Mouse (Mus musculus) layer of hippocampus, postnatal 14 days (tissue): ENCODE results near the gene Ptprk. TPM values are rescaled to one million over a fixed set of nuclear protein-coding genes. Genes with fewer than 3 reads are reported as not detected.

Experiments used
- DNase-seq, 2 experiments: peaks; one replicate each; pipeline ENCODE4 v3.0.0; 2021 to 2022; ENCODE audit warnings: low spot score in 2 of 2, mixed read lengths in 1 of 2
- long read RNA-seq, 2 experiments: library from polyadenylated mRNA; stranded (forward); transcript quantifications; one replicate each; pipeline ENCODE4 v2.0.0; 2021
- total RNA-seq, 2 experiments: library from RNA; stranded (reverse); gene quantifications; 2 replicates each; pipeline ENCODE4 v1.2.3; 2021

Gene Ptprk
- 10 to 100 TPM; 54.5 to 55.0 TPM for total RNA-seq
- long read RNA-seq, experiment 1, partial matches to known transcripts: 0 of 5 reads
- long read RNA-seq, experiment 1, other reads (novel, unspliced or antisense): 4 of 5 reads
- long read RNA-seq, experiment 2, full-length matches to known transcripts: 4 of 12 reads
- long read RNA-seq, experiment 2, partial matches to known transcripts: 5 of 12 reads
- long read RNA-seq, experiment 2, other reads (novel, unspliced or antisense): 3 of 12 reads

DNA sequence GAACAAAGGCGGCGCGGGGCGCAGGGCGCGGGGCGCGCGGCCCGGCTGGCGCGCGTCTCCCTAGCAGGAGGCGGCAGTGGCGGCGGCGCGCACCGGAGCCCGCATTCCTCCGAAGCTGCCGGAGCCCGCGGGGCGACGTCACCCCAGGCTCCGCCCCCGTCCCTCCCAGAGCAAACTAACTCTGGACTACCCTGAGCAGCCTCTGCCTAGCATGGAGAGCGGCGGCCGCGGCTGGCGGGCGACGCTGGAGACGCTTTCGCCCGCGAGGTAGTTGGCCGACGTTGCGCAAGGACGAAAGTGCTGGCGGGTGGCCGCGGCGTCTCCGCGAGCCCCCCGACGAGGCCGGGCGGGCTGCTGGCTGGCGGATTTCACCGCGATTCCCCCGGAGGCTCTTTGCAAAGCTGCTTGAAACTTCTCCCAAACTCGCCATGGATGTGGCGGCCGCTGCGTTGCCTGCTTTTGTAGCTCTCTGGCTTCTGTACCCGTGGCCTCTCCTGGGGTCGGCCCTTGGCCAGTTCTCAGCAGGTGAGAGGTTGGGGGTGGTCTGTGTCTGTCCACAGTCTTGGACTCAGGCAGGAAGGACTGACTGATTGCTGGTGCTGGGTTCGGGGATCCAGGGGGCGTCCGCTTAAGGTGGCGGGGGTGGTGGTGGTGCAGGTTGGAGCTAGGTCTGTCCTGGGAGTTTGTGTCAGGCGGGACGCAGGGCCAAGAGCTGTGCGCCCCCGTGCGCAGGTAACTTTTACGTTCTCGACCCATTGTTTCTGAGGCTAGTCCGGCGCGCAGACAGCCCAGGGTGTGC is at the start of gene Ptprk:
Gene Ptprk (plus strand): TSS at position 168 of the 799 bp plus-strand sequence.
- DNase-seq: peak; percentile 86 to 91

DNA sequence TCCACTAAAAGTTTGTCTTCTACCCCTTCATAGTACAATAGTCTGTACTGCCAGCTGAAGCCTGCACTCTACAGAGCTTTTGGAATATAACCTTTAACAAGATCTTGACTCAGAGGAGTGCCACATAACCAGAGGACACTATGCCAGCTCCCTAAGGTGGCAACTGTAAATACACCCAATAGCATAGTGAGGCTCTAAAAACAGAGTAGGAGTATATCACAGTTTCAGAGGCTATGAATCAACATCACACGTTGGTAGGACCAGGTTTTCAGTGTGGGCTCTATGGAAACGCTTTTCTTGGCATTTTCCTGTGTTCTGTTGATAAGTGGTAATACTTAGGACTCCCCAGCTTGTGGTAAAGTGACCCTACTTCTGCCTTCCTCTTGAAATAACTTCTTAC is 46.8 kb upstream of the Ptprk start:
- no peak for DNase-seq

DNA sequence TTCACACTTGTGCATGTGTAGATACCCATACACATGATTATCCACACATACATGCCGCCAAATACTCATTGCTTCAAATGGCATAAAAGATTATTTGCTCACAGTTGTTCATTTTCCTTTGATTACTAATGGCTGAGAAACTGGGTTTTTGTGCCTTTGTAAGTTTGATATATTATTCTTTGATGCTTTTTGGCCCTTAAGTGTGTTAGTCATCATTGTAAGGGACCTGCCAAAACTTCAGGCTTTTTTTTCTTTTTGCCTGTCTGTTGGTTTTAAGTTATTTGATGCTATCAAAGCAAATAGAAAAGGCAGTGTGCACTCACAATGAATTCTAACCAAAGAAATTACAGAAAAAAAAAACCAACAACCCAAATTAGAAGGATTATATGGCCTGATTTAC is 38.2 kb upstream of the Ptprk start:
- no peak for DNase-seq

DNA sequence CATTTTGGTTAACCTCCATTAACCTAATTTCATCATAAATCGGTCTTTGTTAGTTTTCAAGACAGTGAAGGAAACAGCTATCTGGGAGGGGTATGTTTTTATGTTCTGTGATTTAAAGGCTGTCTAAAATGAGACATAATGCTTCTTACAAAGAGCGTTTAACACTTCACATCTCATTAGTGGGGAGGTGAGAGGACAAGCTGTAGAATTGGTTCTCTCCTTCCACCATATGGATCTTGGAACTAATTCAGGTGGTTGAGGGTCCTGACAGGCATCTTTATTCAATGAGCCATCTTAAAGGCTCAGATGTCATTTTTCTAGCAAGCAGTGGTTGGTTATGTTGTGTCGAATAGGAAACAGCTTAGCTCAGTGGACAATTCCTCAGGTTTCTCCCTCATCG is 19.9 kb upstream of the Ptprk start:
- no peak for DNase-seq

DNA sequence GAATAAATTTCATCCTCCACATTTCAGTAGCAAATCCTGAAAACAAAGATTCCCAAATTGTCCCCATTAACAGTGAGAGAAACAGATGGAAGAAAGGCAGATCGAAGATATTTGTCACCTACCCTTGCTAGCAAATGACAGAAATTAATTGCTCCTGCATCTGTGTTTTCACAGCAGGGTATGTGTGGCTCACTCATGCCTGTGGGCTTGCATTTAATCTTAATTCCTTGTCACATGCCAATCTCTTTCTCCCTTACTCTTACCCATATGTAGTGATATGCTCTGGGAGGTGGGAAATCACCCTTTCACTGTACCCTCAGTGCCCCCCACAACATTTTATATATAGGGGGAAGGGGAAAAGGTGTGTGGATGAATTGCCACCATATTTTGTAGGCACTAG is 15.4 kb upstream of the Ptprk start:
- peak in 1 of 2 experiments; percentile 33 for DNase-seq

DNA sequence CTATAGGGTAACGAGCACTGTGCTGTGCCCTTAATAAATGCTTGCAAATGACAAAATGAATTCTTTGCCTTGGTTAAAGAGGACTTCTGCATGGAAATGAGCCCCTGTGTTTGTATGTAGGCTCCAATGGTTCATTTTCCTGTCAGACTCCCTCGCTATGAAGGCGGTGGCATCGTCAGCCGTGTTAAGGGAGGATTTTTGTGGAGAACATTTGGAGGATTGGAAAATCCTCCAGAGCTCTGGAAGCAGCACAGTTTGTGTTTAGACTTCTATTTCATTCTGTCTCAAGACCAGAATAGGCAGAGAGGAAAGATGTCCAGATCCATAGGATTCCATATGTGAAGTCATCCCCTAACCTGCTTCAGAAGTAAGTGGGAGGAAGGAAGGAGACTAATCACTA is 6.6 kb upstream of the Ptprk start:
- DNase-seq: no peak

DNA sequence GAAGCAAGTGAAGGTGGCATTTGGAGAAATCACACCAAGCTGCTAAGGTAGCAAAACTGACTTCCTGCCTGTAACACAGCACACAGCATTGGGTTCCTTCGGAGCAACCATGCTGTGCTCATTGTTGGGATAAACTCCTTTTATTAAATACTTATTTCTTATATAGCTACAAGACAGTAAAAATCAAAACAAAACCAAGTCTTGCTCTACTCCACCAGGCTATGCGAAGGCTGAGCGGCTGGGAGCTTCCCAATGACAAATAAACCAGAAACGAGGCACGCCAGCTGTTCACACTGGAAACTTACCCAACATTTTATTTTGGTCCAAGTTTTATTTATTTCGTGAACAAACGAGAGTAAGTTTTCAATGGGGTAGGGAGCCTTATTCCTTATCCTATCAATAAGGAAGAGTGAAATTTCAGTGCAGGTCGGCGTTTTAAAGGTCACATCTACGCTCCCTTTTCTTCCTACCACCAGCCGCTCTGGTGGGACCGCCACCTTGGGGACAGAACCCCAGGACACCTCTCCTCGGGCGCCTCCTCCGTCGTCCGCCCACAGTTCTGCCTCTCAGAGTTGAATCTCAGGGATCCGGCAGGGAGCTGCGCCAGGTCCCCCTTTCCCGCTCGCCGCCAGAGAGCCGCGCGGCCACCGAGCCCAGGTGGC is 498 bp upstream of the Ptprk start:
- DNase-seq: peak; percentile 44 to 76

DNA sequence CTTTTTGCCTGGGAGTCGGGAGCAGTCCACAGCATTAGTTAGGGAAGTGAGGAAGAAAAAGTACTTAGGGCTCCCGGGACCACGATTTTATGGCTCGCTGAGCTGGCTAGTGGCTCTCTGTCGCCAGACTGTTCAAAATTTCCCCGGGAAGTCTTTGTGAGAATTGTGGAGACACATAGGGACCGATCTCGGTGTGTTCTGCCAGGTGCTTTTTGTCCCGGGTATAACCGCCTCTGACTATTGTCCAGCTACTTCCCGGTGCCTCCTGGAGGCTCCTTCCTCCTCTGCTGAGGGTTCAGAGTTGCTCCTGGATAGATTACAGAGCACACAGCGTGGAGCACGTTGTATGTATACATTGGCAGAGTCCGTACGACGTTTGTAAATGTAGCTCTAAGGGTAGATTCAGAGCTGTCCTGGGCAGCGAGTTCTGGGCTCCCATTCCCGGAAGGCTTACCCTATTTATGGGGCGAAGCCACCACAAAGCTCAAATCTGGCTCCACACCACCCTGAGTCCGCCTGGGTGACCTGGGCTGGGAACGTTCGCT is 943 bp downstream of the Ptprk start:
- peak in 1 of 2 experiments; percentile 37 for DNase-seq

DNA sequence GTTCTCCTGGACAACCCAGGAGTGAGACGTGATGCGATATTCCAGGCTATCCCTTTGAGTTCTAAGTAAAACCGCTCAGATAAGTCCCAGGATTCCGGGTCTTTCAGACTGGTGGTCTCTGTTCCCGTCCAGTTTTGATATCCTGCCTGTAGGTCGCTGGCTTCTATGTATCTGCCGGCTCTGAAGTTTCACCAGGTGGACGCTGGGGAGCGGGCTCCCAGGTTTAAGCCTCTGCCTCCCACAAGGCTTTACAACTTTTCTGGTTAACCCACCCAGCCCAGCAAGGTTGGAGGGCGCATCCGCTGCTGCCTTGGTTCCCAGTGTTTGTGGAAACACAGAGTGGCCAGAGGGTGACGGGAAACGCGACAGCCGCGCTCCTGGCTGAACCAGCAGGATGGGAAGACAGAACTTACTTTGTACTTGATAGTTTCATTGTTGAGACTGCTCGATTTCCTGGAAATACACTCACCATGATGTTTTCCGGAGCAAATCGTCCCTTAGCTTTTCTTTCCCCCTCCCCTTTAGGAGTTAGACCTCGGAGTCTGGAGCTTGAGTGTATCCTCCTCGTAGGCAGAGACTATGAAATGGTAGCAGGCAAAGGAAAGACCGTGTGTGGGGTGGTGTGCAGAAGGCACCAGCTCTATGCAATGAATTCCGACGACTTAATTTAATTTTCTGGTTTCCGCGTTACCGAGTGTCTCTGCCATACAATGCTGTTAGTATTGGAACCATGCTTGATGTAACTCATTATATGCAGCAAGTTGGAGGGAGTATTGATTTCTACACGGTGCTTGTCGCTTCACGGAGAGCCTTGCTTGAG is 1.6 kb downstream of the Ptprk start:
- DNase-seq: no peak

DNA sequence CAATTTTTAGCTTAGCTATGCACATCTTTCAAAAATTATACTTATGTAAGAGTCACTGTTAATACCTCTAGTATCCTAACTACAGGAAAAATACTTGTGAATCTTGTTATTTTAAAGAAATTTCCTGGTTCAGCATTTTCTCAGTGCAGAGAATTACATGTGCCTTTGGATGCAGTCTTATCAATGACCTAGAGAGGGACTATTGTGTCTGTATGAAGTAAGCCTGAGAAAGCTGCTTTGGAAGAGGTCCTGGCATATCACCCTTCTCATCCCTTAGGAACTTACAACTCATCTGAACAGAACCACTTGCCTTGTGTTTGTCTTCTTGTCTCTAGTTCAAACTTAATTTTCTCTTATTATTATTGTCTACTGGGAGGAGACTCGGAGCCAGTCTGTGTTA is 3.6 kb downstream of the Ptprk start:
- no peak for DNase-seq

DNA sequence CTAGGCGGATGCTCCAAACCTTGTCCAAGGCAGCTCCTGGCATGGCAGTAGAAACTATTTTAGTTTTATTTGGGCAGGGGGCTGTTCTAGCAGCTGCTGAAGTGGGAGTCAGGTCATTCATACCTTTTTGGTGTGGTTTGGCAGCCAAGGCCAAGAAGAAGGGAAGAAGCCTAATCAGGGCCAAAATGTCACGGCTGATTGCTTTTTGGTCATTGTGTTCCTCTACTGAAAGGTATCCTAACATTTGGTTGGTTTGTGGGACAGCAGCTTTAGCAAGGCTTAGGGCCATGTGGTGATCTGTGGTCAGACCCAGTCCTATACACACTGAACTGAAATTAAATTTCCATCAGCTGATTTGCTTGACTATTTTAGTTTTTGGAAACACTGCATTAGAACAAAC is 6.6 kb downstream of the Ptprk start:
- DNase-seq: no peak

DNA sequence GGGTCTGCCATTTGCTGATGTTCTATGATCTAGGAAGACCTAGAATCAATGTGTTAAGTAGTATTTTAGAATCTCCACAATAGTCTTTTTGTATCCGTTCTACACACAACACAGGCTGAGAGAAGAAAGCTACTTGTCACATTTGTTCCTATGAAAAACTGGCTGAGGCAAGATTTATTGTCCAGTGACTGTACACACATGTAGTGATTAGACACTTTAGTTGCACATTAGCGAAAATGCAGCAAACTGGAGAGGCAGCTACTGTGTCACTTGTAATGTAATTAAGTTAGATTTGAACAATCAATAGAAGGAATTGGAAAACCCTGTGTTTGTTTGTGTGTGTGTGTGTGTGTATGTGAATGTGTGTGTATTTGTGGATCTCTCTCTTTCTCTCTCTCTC is 8.6 kb downstream of the Ptprk start:
- no peak for DNase-seq

DNA sequence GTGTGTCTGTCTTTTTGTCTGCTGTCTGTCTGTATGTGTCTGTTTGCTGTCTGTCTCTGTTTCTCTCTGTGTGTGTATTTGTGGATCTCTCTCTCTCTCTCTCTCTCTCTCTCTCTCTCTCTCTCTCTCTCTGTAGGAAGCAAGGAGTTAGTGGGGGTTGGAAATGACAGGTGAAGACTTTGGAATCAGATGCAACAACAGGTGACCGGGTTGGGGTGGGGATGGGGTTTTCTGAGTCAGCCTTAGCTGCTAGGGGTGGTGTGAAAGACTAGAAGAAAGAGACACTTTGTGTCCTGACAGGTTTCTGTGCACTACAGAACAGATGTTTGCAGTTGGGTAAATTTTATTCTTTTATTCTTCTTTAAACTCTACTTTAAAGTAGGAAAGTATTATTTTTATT is 9.0 kb downstream of the Ptprk start:
- DNase-seq: no peak

DNA sequence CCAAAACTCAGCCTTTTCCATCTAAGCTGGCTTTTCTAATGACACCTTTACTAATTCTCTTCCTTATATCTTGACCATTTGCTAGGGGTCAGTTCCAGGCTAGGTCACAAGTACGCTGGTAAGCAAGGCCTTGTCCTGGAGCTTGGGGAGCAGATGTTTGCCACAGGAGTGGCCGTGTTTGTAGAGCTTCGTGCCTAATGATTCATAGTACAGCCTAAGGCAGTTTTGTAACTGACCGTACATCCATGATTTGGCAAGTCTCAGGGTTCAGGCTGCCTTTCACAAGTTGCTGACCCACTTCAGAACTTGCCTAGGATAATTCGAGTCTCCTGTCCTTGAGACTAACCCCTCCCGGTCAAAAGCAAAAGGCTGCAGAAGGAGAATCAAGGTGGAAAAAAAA is 12.7 kb downstream of the Ptprk start:
- DNase-seq: no peak

DNA sequence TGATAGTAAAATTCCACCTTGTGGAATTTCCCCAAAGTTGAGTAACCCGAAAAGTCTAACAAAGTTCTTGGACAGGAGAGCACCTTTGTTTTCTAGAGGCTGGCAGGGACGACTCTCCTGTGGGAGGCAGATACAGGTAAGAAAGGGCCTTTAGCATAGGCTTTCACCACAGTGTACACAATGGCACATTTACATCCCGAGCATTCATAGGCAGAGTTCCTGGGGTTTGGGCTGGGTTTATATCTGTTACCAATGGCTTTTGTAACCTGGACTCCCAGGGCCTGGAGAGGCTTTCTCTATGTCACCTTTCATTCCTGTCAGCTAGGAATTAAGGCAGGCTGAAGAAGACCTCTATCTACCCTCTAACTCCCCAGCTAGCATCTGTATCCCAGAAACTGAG is 13.1 kb downstream of the Ptprk start:
- no peak for DNase-seq

DNA sequence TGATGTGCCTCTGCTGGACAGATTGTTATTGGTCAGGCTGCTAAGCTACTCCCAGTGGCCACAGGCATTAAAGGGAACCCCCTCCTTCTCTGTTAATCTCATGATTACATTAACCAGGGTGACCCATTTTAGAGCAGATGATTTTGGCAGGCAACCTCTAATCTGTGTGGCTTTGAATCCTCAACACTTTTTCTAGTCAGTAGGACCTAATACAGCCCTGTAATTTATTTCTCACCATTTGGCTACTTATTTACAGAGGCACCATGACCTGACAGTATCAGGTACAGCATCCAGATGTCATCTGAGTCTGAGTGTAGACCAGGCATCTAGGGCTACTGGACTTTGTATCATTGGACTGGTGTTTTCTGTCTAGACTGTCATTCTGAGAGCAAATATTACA is 21.4 kb downstream of the Ptprk start:
- DNase-seq: no peak

DNA sequence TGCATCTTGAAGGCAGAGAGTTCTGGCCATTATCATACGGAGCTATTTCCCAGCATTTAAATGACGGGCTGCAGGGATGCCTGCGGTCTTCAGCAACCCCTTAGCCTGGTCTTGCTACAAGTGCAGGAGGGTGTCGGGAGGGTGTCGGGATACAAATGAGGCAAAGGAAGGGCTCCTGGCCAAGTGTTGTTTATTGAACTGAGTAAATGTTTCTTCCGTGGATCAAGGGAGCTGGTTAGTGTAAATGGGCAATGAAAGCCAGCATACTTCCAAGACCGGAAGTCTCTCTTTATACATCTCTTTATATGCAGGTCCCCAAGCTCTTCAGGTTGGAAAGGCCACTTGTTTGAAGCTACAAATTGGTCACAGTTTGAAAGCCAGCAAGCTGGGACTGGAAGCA is 23.0 kb downstream of the Ptprk start:
- peak in 1 of 2 experiments; percentile 28 for DNase-seq

DNA sequence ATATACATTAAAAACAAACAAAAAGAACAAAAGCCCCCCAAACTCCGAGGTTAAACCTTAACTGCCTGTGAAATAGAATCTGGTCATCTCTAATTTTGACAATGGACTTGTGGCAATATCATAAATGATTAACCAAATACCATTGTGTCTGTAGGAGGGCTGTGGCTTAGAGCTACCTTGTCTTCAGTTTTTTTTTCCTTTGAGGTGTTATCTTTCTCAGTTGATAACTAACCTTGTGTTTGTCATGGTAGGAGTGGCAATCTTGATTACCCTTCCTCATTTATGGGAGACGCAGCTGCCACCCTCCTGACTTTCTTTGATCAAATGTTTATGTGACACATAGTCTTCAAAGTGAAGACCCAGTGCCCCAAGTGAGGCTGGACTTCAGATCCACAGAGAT is 24.3 kb downstream of the Ptprk start:
- DNase-seq: no peak

DNA sequence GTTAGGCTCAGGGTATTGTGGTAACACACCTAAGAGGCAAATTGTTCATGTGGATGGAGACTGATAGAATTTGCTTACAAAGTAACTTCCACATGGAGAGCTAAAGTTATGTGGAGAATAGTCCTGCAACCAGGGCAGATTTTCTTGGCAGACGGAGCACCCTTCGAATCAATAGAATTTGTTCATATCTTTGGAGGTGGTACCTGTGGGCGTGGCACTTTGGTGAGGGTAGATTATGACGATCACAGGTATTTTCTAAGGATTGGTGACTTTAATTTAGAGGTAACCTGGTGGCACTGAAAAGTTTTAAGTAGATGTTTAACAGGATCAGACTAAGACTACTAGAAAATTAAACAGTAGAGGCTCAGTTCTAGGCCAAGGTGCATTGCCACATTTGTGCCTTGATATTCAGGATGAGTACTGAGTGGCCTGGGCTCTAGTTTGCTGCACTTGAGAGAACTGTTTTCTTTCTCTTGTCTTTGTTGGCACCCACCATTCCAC is 28.8 kb downstream of the Ptprk start:
- DNase-seq: no peak

DNA sequence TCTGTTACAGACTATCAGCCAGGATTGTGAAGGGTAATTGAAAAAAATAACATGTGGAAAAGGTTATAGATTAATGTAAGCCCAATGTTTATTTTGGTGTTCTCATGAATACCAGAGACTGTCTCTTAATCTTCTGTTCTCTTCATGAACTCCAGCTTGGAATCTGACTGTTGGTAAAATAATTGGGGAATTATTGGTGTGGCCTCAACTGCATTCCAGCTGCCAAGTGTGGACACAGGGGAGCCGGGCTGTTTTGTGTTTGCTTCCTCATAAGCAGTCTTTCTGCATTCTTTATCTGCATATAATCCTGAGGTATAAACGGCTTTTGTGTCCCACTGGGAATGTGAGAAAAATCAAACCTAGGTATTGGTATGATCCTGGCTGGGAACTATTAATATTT is 29.3 kb downstream of the Ptprk start:
- DNase-seq: no peak

DNA sequence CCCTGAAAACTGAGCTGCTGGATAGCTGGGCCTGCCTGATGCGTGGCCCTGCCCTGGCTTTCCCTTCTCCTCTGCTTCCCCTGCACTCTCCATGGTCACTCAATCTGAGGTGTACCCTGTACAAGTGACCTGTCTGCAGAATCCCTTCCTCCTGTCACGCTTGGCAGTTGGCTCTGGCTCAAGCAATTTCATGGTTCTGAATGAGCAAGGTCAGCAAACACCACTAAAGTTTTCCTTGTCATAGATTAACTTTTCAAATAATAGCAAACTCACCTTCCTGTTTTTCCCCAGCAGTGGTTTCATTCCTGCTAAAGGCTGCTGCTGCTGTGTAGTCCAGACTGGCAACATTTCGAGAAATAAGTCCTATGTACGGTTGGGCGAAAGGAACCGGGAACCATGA is 30.6 kb downstream of the Ptprk start:
- DNase-seq: no peak
